Mouse (Mus musculus): ENCODE data around the gene Rrp36. TPM values are rescaled to one million over a fixed set of nuclear protein-coding genes. Genes with fewer than 3 reads are reported as not detected.

Gene Rrp36
- polyA plus RNA-seq, 1 experiment from 2014 or later: 33.9 TPM

GRCm38 (mm10) chr17:46619683-46620357 is 54.3 kb downstream of the Rrp36 start:
- H3K9ac ChIP-seq (ENCODE audit: low read length): peak overlapping the region; percentile 63
- WGBS: 32% methylated on average over 16 of the region's 16 CpGs

DNA sequence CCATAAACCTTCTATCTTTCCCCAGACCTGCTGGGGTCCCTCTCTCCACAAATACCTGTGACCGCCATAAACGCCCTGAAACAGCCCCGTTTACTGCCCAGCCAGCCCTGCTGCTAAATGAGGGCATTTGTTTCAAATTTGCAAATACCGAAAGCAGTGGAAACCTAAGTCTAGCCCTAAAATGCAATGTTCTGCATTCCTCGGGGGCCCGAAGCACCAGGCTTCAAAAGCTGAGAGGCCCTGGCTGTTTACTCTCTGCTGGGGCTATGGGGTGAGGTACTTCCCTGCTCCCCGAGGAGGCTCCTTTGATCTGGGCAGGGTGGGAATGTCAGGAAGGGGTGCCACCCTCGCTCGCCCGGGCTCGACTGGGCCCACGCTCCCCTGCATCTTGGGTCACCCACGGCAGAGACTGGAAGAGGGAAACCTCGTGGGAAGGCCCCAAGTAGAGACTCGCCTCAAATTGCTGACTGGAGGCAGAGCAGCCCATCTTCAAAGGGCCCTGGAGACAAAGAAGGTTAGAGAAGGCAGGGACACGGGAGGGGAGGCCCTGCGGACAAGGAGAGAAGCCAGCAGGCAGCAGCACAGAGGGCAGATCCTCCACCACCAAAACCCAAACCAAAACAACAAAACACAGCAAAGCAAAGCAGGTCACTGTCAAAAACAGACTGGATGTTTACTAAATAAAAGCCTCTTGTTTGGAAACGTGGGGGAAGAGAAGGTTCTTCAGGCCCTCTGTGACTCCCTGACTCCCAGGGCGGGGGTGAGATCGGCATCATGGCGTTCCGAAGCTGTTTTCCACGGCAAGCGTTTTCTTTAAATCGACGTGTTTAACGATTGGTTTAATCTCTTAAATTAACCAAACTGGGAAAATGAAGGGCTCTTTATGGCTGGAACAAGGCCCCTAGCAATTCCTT is 55.1 kb downstream of the Rrp36 start:
- H3K9me3 ChIP-seq (ENCODE audit: control insufficient read depth, low read length): no peaks in the 10 kb centered on the region
- 14% methylated on average over 27 of the region's 27 CpGs for WGBS
- peak overlapping the region; percentile 81 to 83 for H3K27ac ChIP-seq (replicated peaks in 1 of 2; ENCODE audit: control insufficient read depth in 1 of 2, insufficient read depth in 1 of 2, low read depth in 2 of 2, low read length in 2 of 2)
- H3K4me3 ChIP-seq (ENCODE audit: control insufficient read depth in 1 of 2, insufficient read depth in 1 of 2, low read depth in 1 of 2, low read length in 2 of 2): peak overlapping the region in 1 of 2 experiments; percentile 11; a peak in 2 of 4 replicates
- no peaks in the 10 kb centered on the region for H3K36me3 ChIP-seq (ENCODE audit: control insufficient read depth, insufficient read depth, low read length)
- H3K27me3 ChIP-seq (ENCODE audit: control insufficient read depth, insufficient read depth, low read length): no peaks in the 10 kb centered on the region
- peaks cover 74 to 83% of the 10 kb centered on the region in 2 experiments for H3K4me1 ChIP-seq (ENCODE audit: control insufficient read depth in 2 of 2, insufficient read depth in 2 of 2, low read length in 2 of 2)
- H3K4me2 ChIP-seq (ENCODE audit: low read length): peak overlapping the region; percentile 60
- no peak for ATAC-seq (ENCODE audit: insufficient number of reproducible peaks, insufficient read depth, low FRiP score, low read depth)
- peak overlapping the region; percentile 63 for H3K9ac ChIP-seq (ENCODE audit: low read length)

More at GRCm38 (mm10) chr17:46619683-46620357, 54.3 kb downstream of the Rrp36 start:
- no peaks in the 10 kb centered on the region for H3K27me3 ChIP-seq (ENCODE audit: control insufficient read depth, insufficient read depth, low read length)
- no peak for ATAC-seq (ENCODE audit: insufficient number of reproducible peaks, insufficient read depth, low FRiP score, low read depth)
- no peaks in the 10 kb centered on the region for H3K36me3 ChIP-seq (ENCODE audit: control insufficient read depth, insufficient read depth, low read length)
- H3K9me3 ChIP-seq (ENCODE audit: control insufficient read depth, low read length): no peaks in the 10 kb centered on the region
- H3K27ac ChIP-seq (replicated peaks in 1 of 2; ENCODE audit: control insufficient read depth in 1 of 2, insufficient read depth in 1 of 2, low read depth in 2 of 2, low read length in 2 of 2): peak overlapping the region; percentile 81 to 85
- H3K4me1 ChIP-seq (ENCODE audit: control insufficient read depth in 2 of 2, insufficient read depth in 2 of 2, low read length in 2 of 2): peaks cover 82 to 89% of the 10 kb centered on the region in 2 experiments
- H3K4me2 ChIP-seq (ENCODE audit: low read length): peak overlapping the region; percentile 60
- no peak overlapping the region for H3K4me3 ChIP-seq (ENCODE audit: control insufficient read depth in 1 of 2, insufficient read depth in 1 of 2, low read depth in 1 of 2, low read length in 2 of 2)

- ATAC-seq (ENCODE audit: insufficient number of reproducible peaks, insufficient read depth, low FRiP score, low read depth): no peak; the same call in 1 of the 2 replicates
Observed at GRCm38 (mm10) chr17:46618394-46618768, 55.8 kb downstream of the Rrp36 start.

DNA sequence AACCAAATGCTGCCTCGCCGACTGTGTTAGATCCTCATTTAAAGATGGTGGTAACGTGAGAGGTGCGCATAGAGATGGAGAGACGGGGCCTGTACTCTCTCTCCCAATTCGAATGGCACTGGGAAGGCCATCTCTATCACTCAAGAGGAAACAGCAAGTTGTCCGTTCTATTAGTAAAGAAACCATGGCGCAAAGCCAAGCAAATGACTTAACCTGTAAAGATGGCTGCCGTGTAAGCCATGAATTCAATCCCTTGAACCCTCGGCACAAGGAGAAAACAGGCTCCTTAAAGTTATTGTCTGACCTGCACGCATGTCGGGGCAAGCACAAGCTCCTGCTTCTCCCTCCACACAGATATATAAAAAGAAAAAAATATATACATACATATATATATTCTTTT is 56.4 kb downstream of the Rrp36 start:
- 52% methylated on average over 12 of the region's 12 CpGs for WGBS
- Histone ChIP-seq H3K4me1 (ENCODE audit: control insufficient read depth in 2 of 2, insufficient read depth in 2 of 2, low read length in 2 of 2) (peaks cover 71 to 83% of the 10 kb centered on the region in 2 experiments), H3K4me3 (ENCODE audit: control insufficient read depth in 1 of 2, insufficient read depth in 1 of 2, low read depth in 1 of 2, low read length in 2 of 2) (peak overlapping the region in 1 of 2 experiments; percentile 11; a peak in 1 of 4 replicates), H3K27me3 (ENCODE audit: control insufficient read depth, insufficient read depth, low read length) (no peaks in the 10 kb centered on the region), H3K9me3 (ENCODE audit: control insufficient read depth, low read length) (no peaks in the 10 kb centered on the region), H3K9ac (ENCODE audit: low read length) (peak overlapping the region; percentile 63), H3K27ac (replicated peaks in 1 of 2; ENCODE audit: control insufficient read depth in 1 of 2, insufficient read depth in 1 of 2, low read depth in 2 of 2, low read length in 2 of 2) (peak overlapping the region; percentile 81 to 83), H3K36me3 (ENCODE audit: control insufficient read depth, insufficient read depth, low read length) (no peaks in the 10 kb centered on the region), H3K4me2 (ENCODE audit: low read length) (peak overlapping the region; percentile 60)
- ATAC-seq (ENCODE audit: insufficient number of reproducible peaks, insufficient read depth, low FRiP score, low read depth): no peak

More at GRCm38 (mm10) chr17:46618394-46618768, 55.8 kb downstream of the Rrp36 start:
- Histone ChIP-seq H3K9ac (ENCODE audit: low read length) (peak overlapping the region; percentile 63), H3K4me1 (ENCODE audit: control insufficient read depth in 2 of 2, insufficient read depth in 2 of 2, low read length in 2 of 2) (peaks cover 74 to 83% of the 10 kb centered on the region in 2 experiments), H3K4me3 (ENCODE audit: control insufficient read depth in 1 of 2, insufficient read depth in 1 of 2, low read depth in 1 of 2, low read length in 2 of 2) (peak overlapping the region in 1 of 2 experiments; percentile 11; a peak in 3 of 4 replicates), H3K27me3 (ENCODE audit: control insufficient read depth, insufficient read depth, low read length) (no peaks in the 10 kb centered on the region), H3K4me2 (ENCODE audit: low read length) (peak overlapping the region; percentile 60), H3K36me3 (ENCODE audit: control insufficient read depth, insufficient read depth, low read length) (no peaks in the 10 kb centered on the region), H3K27ac (replicated peaks in 1 of 2; ENCODE audit: control insufficient read depth in 1 of 2, insufficient read depth in 1 of 2, low read depth in 2 of 2, low read length in 2 of 2) (peak overlapping the region; percentile 81 to 83), H3K9me3 (ENCODE audit: control insufficient read depth, low read length) (no peaks in the 10 kb centered on the region)
- WGBS: 4% methylated on average over 6 of the region's 6 CpGs

Other genes with a start within 250 kb of the Rrp36 start
- gene Crip3, start 245.4 kb downstream of the Rrp36 start, polyA plus RNA-seq (2014; fragmentation: Nextera tagmentation; extraction: Ambion mirVana): 0.61 and 1.3 TPM in 2 replicates
- not detected in 2 replicates for gene Slc22a7, start 235.9 kb downstream of the Rrp36 start, polyA plus RNA-seq (2014; fragmentation: Nextera tagmentation; extraction: Ambion mirVana)
- 0.16 and 0.18 TPM in 2 replicates for gene Ttbk1, start 186.7 kb downstream of the Rrp36 start, polyA plus RNA-seq (2014; fragmentation: Nextera tagmentation; extraction: Ambion mirVana)
- 25.8 and 26.4 TPM in 2 replicates for gene Dnph1, start 177.6 kb downstream of the Rrp36 start, polyA plus RNA-seq (2014; fragmentation: Nextera tagmentation; extraction: Ambion mirVana)
- gene Cul9, start 128.0 kb downstream of the Rrp36 start, polyA plus RNA-seq (2014; fragmentation: Nextera tagmentation; extraction: Ambion mirVana): 4.6 and 5.1 TPM in 2 replicates
- gene Srf, start 118.2 kb downstream of the Rrp36 start, polyA plus RNA-seq (2014; fragmentation: Nextera tagmentation; extraction: Ambion mirVana): 15.6 and 17.8 TPM in 2 replicates
- 12.8 and 21.3 TPM in 2 replicates for gene Ptk7, start 44.8 kb downstream of the Rrp36 start, polyA plus RNA-seq (2014; fragmentation: Nextera tagmentation; extraction: Ambion mirVana)
- gene Klc4, start 28.3 kb downstream of the Rrp36 start, polyA plus RNA-seq (2014; fragmentation: Nextera tagmentation; extraction: Ambion mirVana): 20.3 and 21.4 TPM in 2 replicates
- gene Mrpl2, start 28.1 kb downstream of the Rrp36 start, polyA plus RNA-seq (2014; fragmentation: Nextera tagmentation; extraction: Ambion mirVana): 116 and 122 TPM in 2 replicates
- 31.3 and 34.3 TPM in 2 replicates for gene Cul7, start 24.0 kb downstream of the Rrp36 start, polyA plus RNA-seq (2014; fragmentation: Nextera tagmentation; extraction: Ambion mirVana)
- 125 and 129 TPM in 2 replicates for gene Mea1, start 4.4 kb upstream of the Rrp36 start, polyA plus RNA-seq (2014; fragmentation: Nextera tagmentation; extraction: Ambion mirVana)
- 145 and 157 TPM in 2 replicates for gene Klhdc3, start 6.6 kb upstream of the Rrp36 start, polyA plus RNA-seq (2014; fragmentation: Nextera tagmentation; extraction: Ambion mirVana)
- gene Ppp2r5d, start 30.8 kb upstream of the Rrp36 start, polyA plus RNA-seq (2014; fragmentation: Nextera tagmentation; extraction: Ambion mirVana): 42.7 and 46.3 TPM in 2 replicates
- 10.4 and 10.5 TPM in 2 replicates for gene Pex6, start 37.1 kb upstream of the Rrp36 start, polyA plus RNA-seq (2014; fragmentation: Nextera tagmentation; extraction: Ambion mirVana)
- gene Gnmt, start 54.8 kb upstream of the Rrp36 start, polyA plus RNA-seq (2014; fragmentation: Nextera tagmentation; extraction: Ambion mirVana): 1.6 TPM in 2 replicates
- 41.6 and 43.7 TPM in 2 replicates for gene Cnpy3, start 77.9 kb upstream of the Rrp36 start, polyA plus RNA-seq (2014; fragmentation: Nextera tagmentation; extraction: Ambion mirVana)
- gene Ptcra, start 89.4 kb upstream of the Rrp36 start, polyA plus RNA-seq (2014; fragmentation: Nextera tagmentation; extraction: Ambion mirVana): 0.15 TPM in 1 of 2 replicates, not detected in the other
- gene 2310039H08Rik, start 98.3 kb upstream of the Rrp36 start, polyA plus RNA-seq (2014; fragmentation: Nextera tagmentation; extraction: Ambion mirVana): 59.3 and 67.8 TPM in 2 replicates
- 84.6 and 86.7 TPM in 2 replicates for gene Rpl7l1, start 108.3 kb upstream of the Rrp36 start, polyA plus RNA-seq (2014; fragmentation: Nextera tagmentation; extraction: Ambion mirVana)
- 6.4 and 7.4 TPM in 2 replicates for gene Bicral, start 184.1 kb upstream of the Rrp36 start, polyA plus RNA-seq (2014; fragmentation: Nextera tagmentation; extraction: Ambion mirVana)
- 53.1 and 54.7 TPM in 2 replicates for gene Tbcc, start 216.3 kb upstream of the Rrp36 start, polyA plus RNA-seq (2014; fragmentation: Nextera tagmentation; extraction: Ambion mirVana)
- not detected in 2 replicates for gene Prph2, start 236.1 kb upstream of the Rrp36 start, polyA plus RNA-seq (2014; fragmentation: Nextera tagmentation; extraction: Ambion mirVana)

All from heart, embryonic 14.5 days (tissue).